In genomic region chr4:132843705-132844071, GRCm38 (mm10) we compare ENCODE assay signal across 8 mouse cellular contexts. TPM values are rescaled to one million over a fixed set of nuclear protein-coding genes. Genes with fewer than 3 reads are reported as not detected.
A peak's percentile ranks its signal among the peaks of the same experiment; 100 is the strongest.
DNase-seq lines count a peak whose midpoint lies in the region; ATAC-seq lines count a peak whose summit lies in the region.

No protein-coding gene starts in this region.

- DNase-seq in heart, postnatal 25 days (ENCODE audit: low spot score): no peak
- peak; percentile 8 for DNase-seq in c-Kit-positive CD71-positive TER-119-positive erythroid progenitor cells, embryonic 14.5 days (ENCODE audit: low spot score)
- DNase-seq in embryo, embryonic 11 days: no peak
- no peak for DNase-seq in cerebellum, adult 9-10 months
- no peak for DNase-seq in adrenal gland, adult 2 months

- WGBS in heart, embryonic 15.5 days: 79% methylated on average over 1 of the region's 1 CpGs
- WGBS in hindbrain, embryonic 15.5 days: 88% methylated on average over 1 of the region's 1 CpGs
- 92% methylated on average over 1 of the region's 1 CpGs for WGBS in midbrain, embryonic 13.5 days

- peaks cover 18% of the 10 kb centered on the region for H3K36me3 ChIP-seq in heart, embryonic 15.5 days
- H3K36me3 ChIP-seq in hindbrain, embryonic 15.5 days: peaks cover 26% of the 10 kb centered on the region
- H3K36me3 ChIP-seq in midbrain, embryonic 13.5 days: peaks cover 31% of the 10 kb centered on the region

- intact Hi-C loops in heart, postnatal 25 days (cut with DNase I): loop anchor here (2.0 kb wide), 1 partner anchor 85 kb away; no protein-coding TSS in a partner anchor

- 0 out of 2 replicates have a peak overlapping the region, but pooled peaks have one; percentile 50 for H3K9ac ChIP-seq in heart, embryonic 15.5 days
- H3K9ac ChIP-seq in hindbrain, embryonic 15.5 days: peak overlapping the region; percentile 67
- peak overlapping the region; percentile 96; the same call in 1 of the 2 replicates for H3K9ac ChIP-seq in midbrain, embryonic 13.5 days (replicated peaks)

- H3K27me3 ChIP-seq in heart, embryonic 15.5 days: no peaks in the 10 kb centered on the region
- no peaks in the 10 kb centered on the region for H3K27me3 ChIP-seq in hindbrain, embryonic 15.5 days
- no peaks in the 10 kb centered on the region for H3K27me3 ChIP-seq in midbrain, embryonic 13.5 days

- peaks cover 8% of the 10 kb centered on the region for H3K4me1 ChIP-seq in heart, embryonic 15.5 days (replicated peaks)
- peaks cover 18% of the 10 kb centered on the region for H3K4me1 ChIP-seq in hindbrain, embryonic 15.5 days (replicated peaks)
- peaks cover 17% of the 10 kb centered on the region for H3K4me1 ChIP-seq in midbrain, embryonic 13.5 days (replicated peaks)

- peak overlapping the region; percentile 85 for H3K4me2 ChIP-seq in heart, embryonic 15.5 days
- peak overlapping the region; percentile 82 for H3K4me2 ChIP-seq in hindbrain, embryonic 15.5 days
- H3K4me2 ChIP-seq in midbrain, embryonic 13.5 days (replicated peaks): peak overlapping the region; percentile 63

- H3K9me3 ChIP-seq in heart, embryonic 15.5 days (replicated peaks): no peaks in the 10 kb centered on the region
- H3K9me3 ChIP-seq in hindbrain, embryonic 15.5 days: no peaks in the 10 kb centered on the region
- no peaks in the 10 kb centered on the region for H3K9me3 ChIP-seq in midbrain, embryonic 13.5 days

- no peak for ATAC-seq in heart, embryonic 15.5 days (replicated peaks; ENCODE audit: insufficient number of reproducible peaks, insufficient read depth, low FRiP score, low read depth)
- ATAC-seq in hindbrain, embryonic 15.5 days (ENCODE audit: low FRiP score, low read depth): no peak
- ATAC-seq in midbrain, embryonic 13.5 days: no peak

- peak overlapping the region; percentile 81 for H3K4me3 ChIP-seq in heart, embryonic 15.5 days
- H3K4me3 ChIP-seq in hindbrain, embryonic 15.5 days: peak overlapping the region; percentile 61
- H3K4me3 ChIP-seq in midbrain, embryonic 13.5 days (replicated peaks): peak overlapping the region; percentile 93

- no peak overlapping the region for H3K27ac ChIP-seq in heart, embryonic 15.5 days
- peak overlapping the region; percentile 92 for H3K27ac ChIP-seq in hindbrain, embryonic 15.5 days (replicated peaks)
- peak overlapping the region; percentile 85 for H3K27ac ChIP-seq in midbrain, embryonic 13.5 days

RNA-seq across cellular contexts. Expression of gene Ppp1r8, which starts 0.7 kb away (rescaled TPM):
- polyA plus RNA-seq in heart, embryonic 15.5 days (2015; fragmentation: Nextera tagmentation; extraction: Ambion mirVana): 25.7 and 30.4 TPM in 2 replicates
- total RNA-seq in heart, postnatal 25 days (2021): 10 to 100 TPM; 16.8 to 20.7 TPM
- polyA plus RNA-seq in hindbrain, embryonic 15.5 days (2015; fragmentation: Nextera tagmentation; extraction: Ambion mirVana): 49.6 and 53.0 TPM in 2 replicates
- polyA plus RNA-seq in midbrain, embryonic 13.5 days (2015; fragmentation: Nextera tagmentation; extraction: Ambion mirVana): 59.8 and 60.4 TPM in 2 replicates
- 10 to 100 TPM; 41.1 to 52.4 TPM for total RNA-seq in adrenal gland, adult 2 months (2021)
- 25.1 and 29.4 TPM in 2 replicates for polyA plus RNA-seq in adrenal gland, adult 2 months (2012; rRNA removed)

RNA-seq across cellular contexts. Expression of gene Stx12, which starts 40.6 kb away (rescaled TPM):
- 51.9 and 52.0 TPM in 2 replicates for polyA plus RNA-seq in heart, embryonic 15.5 days (2015; fragmentation: Nextera tagmentation; extraction: Ambion mirVana)
- 10 to 100 TPM; 31.5 to 35.0 TPM for total RNA-seq in heart, postnatal 25 days (2021)
- 133 and 145 TPM in 2 replicates for polyA plus RNA-seq in hindbrain, embryonic 15.5 days (2015; fragmentation: Nextera tagmentation; extraction: Ambion mirVana)
- 133 and 144 TPM in 2 replicates for polyA plus RNA-seq in midbrain, embryonic 13.5 days (2015; fragmentation: Nextera tagmentation; extraction: Ambion mirVana)
- 10 to 100 TPM; 52.7 to 58.0 TPM for total RNA-seq in adrenal gland, adult 2 months (2021)
- 14.6 and 15.6 TPM in 2 replicates for polyA plus RNA-seq in adrenal gland, adult 2 months (2012; rRNA removed)

RNA-seq across cellular contexts. Expression of gene Themis2, which starts 47.5 kb away (rescaled TPM):
- 0.94 and 1.9 TPM in 2 replicates for polyA plus RNA-seq in heart, embryonic 15.5 days (2015; fragmentation: Nextera tagmentation; extraction: Ambion mirVana)
- total RNA-seq in heart, postnatal 25 days (2021): 1 to 10 TPM; 1.9 to 2.0 TPM
- 0.41 and 1.1 TPM in 2 replicates for polyA plus RNA-seq in hindbrain, embryonic 15.5 days (2015; fragmentation: Nextera tagmentation; extraction: Ambion mirVana)
- polyA plus RNA-seq in midbrain, embryonic 13.5 days (2015; fragmentation: Nextera tagmentation; extraction: Ambion mirVana): 0.46 and 0.67 TPM in 2 replicates
- 1 to 10 TPM; 1.6 to 3.0 TPM for total RNA-seq in adrenal gland, adult 2 months (2021)
- polyA plus RNA-seq in adrenal gland, adult 2 months (2012; rRNA removed): 4.2 and 4.3 TPM in 2 replicates
